Mouse (Mus musculus) midbrain, embryonic 15.5 days (tissue): ENCODE results near the gene Inpp5a. TPM values are rescaled to one million over a fixed set of nuclear protein-coding genes. Genes with fewer than 3 reads are reported as not detected.

Source experiments
- ATAC-seq: fragments of 200-750 bp; cut with Nextera tagmentation; replicated peaks from 2 replicates; pipeline ENCODE4 v1.8.0; 2017; ENCODE audit warnings: moderate TSS enrichment
- H3K27ac ChIP-seq: fragments of 300-500 bp; sonication (generic); 2 replicates; pipeline ENCODE4 v1.5.1; 2015; ENCODE audit warnings: mild to moderate bottlenecking, inconsistent platforms
- H3K27me3 ChIP-seq: fragments of 300-500 bp; sonication (generic); replicated peaks from 2 replicates; pipeline ENCODE4 v1.6.1; 2015; ENCODE audit warnings: inconsistent platforms
- H3K36me3 ChIP-seq: fragments of 300-500 bp; sonication (generic); replicated peaks from 2 replicates; pipeline ENCODE4 v1.6.1; 2015; ENCODE audit warnings: inconsistent platforms
- H3K4me1 ChIP-seq: fragments of 300-500 bp; sonication (generic); 2 replicates; pipeline ENCODE4 v1.6.1; 2015; ENCODE audit warnings: inconsistent platforms
- H3K4me2 ChIP-seq: fragments of 300-500 bp; sonication (generic); 2 replicates; pipeline ENCODE4 v1.6.1; 2015; ENCODE audit warnings: inconsistent platforms, mild to moderate bottlenecking, moderate library complexity
- H3K4me3 ChIP-seq: fragments of 300-500 bp; sonication (generic); 2 replicates; pipeline ENCODE4 v1.5.1; 2015; ENCODE audit warnings: mild to moderate bottlenecking, inconsistent platforms
- H3K9ac ChIP-seq: fragments of 300-500 bp; sonication (generic); 2 replicates; pipeline ENCODE4 v1.6.1; 2015; ENCODE audit warnings: mild to moderate bottlenecking, inconsistent platforms
- H3K9me3 ChIP-seq: fragments of 300-500 bp; sonication (generic); 2 replicates; pipeline ENCODE4 v1.6.1; 2016; ENCODE audit warnings: inconsistent platforms
- WGBS: fragments of 180-500 bp; shearing (Covaris S2); methylation state at CpG from one replicate; pipeline ENCODE4 v1.1.7; 2015; ENCODE audit warnings: mixed read lengths; 5-methylcytosine and 5-hydroxymethylcytosine counted together
- polyA plus RNA-seq: library from polyadenylated mRNA; unstranded; fragments of >200 nt; fragmentation: Nextera tagmentation; extraction: Ambion mirVana; gene quantifications from 2 replicates; pipeline ENCODE4 v1.2.1, GENCODE M21; 2015

Inpp5a gene
- polyA plus RNA-seq, 1 experiment from 2014 or later, result 19.2 TPM

DNA sequence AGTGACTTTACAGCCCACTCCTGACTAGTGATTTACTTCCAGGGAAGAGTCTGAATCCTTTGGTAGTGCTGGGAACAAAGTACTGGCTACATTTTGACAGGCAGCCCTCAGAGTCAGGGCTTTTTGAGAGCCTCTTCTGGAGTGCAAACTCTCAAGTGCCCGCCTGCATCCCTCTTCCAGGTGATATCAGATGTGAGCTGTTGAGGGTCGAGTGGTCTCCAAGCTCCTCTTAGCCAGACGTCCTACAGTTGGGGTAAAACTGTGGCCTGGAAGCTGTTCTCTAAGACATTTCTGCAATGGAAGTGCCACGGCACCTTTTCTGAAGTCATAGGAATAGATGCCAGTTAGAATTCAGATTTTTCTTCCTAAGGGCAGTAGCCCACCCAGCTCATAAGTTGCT lies 8.7 kb upstream of the Inpp5a start:
- Histone ChIP-seq H3K4me3 (no peak overlapping the region), H3K9me3 (no peaks in the 10 kb centered on the region), H3K27me3 (no peaks in the 10 kb centered on the region), H3K9ac (no peak overlapping the region), H3K27ac (no peak overlapping the region), H3K4me2 (no peak overlapping the region), H3K4me1 (no peaks in the 10 kb centered on the region), H3K36me3 (no peaks in the 10 kb centered on the region)
- 83% methylated on average over 4 of the region's 4 CpGs for WGBS
- ATAC-seq, result no peak

DNA sequence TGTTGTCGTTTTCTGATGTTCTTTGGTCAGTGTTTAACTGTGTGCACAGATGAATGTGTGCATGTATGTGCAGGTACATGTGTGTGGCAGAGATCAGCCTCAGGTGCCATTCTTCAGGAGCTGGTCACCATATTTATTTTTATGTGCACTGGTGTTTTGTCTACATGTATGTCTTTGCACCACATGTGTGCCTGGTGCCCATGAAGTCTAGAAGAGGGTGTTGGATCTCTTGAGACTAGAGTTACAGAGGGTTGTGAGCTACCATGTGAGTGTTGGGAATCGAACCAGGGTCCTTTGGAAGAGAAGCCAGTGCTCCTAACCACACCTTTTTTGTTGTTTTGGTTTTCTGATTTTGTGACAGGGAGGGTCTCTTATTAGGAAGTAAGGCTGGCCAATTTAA lies 7.0 kb upstream of the Inpp5a start:
- H3K4me1 ChIP-seq, result no peaks in the 10 kb centered on the region
- no peak overlapping the region for H3K4me3 ChIP-seq
- no peak for ATAC-seq
- no peaks in the 10 kb centered on the region for H3K36me3 ChIP-seq
- no peak overlapping the region for H3K9ac ChIP-seq
- H3K27me3 ChIP-seq, result no peaks in the 10 kb centered on the region
- H3K9me3 ChIP-seq, result no peaks in the 10 kb centered on the region
- WGBS, result 80% methylated on average over 2 of the region's 2 CpGs
- H3K27ac ChIP-seq, result no peak overlapping the region
- H3K4me2 ChIP-seq, result no peak overlapping the region

DNA sequence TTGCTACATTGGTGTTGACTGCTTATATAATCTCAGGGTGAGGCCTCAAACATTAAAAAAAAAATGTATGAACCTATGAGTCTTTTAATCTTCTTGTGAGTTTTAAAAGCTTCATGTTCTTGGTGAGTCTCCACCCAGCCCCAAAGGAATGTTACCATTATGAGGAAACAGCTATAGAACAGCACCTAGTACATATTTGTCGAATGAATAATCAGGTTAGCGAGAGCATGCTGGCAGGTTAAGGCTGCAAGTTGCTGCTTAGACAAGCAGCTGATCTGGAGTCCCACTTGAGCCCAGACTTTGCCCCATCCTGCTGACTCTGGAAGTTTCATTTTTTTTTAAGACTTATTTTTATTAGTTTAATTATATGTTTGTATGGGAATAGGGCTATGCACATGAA lies 6.1 kb upstream of the Inpp5a start:
- Histone ChIP-seq H3K9ac (no peak overlapping the region), H3K27me3 (no peaks in the 10 kb centered on the region), H3K4me3 (no peak overlapping the region), H3K4me2 (no peak overlapping the region), H3K36me3 (no peaks in the 10 kb centered on the region), H3K27ac (no peak overlapping the region), H3K4me1 (peaks cover 3% of the 10 kb centered on the region), H3K9me3 (no peaks in the 10 kb centered on the region)
- no peak for ATAC-seq
- 95% methylated on average over 2 of the region's 2 CpGs for whole genome bisulfite sequencing

DNA sequence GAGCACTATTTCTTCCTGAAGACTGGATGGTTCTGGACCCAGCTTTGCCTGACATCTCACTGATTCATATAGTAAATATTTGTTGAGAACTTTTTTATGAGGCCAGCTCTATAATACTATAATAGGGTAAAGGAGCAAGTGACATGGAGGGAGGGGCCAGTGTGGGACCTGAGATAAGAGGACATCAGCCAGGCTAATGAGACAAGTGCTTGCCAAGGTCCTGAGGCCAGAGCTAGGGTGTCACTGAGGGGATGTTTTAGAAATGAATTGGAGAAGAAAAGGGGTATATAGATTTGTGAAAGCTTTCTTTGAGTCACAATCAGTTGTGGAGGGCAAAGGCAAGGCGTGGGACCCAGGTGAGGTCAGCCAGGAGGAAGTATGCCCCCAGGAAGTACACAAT lies 4.4 kb upstream of the Inpp5a start:
- Histone ChIP-seq H3K4me2 (no peak overlapping the region), H3K4me1 (peaks cover 10% of the 10 kb centered on the region), H3K9me3 (no peaks in the 10 kb centered on the region), H3K36me3 (no peaks in the 10 kb centered on the region), H3K27me3 (no peaks in the 10 kb centered on the region), H3K9ac (no peak overlapping the region), H3K4me3 (no peak overlapping the region), H3K27ac (no peak overlapping the region)
- ATAC-seq, result no peak
- 100% methylated on average over 1 of the region's 1 CpGs for WGBS

DNA sequence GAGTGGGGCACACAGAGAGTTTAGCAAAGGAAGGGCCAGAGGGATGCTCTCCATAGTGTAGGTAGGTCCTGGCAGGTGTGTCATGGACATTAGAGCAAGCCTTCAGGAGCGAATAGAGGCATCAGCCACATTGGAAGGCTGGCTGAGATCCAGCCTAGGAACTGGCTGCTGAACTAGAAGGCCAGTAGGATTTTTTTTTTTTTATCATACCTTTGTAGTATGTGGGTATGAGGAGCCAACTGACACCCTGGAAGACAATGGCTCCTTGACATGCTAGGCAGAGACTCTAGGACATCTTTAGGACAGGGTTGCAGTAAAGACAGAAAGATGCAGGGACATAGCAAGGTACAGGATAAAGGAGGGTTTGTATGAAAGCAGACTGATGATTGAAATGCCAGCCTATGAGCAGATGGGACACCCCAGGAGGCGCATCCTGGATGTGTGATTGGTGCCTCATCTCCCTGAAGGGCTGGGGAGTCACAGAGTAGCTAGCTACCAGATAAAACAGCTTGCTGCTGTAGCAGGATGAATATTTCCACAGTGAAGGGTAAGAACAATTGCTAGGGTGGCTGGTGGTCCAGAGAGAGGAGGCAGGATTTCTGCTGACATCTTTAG lies 3.9 kb upstream of the Inpp5a start:
- WGBS, result 68% methylated on average over 2 of the region's 2 CpGs
- peaks cover 14% of the 10 kb centered on the region for H3K4me1 ChIP-seq
- ATAC-seq, result no peak

DNA sequence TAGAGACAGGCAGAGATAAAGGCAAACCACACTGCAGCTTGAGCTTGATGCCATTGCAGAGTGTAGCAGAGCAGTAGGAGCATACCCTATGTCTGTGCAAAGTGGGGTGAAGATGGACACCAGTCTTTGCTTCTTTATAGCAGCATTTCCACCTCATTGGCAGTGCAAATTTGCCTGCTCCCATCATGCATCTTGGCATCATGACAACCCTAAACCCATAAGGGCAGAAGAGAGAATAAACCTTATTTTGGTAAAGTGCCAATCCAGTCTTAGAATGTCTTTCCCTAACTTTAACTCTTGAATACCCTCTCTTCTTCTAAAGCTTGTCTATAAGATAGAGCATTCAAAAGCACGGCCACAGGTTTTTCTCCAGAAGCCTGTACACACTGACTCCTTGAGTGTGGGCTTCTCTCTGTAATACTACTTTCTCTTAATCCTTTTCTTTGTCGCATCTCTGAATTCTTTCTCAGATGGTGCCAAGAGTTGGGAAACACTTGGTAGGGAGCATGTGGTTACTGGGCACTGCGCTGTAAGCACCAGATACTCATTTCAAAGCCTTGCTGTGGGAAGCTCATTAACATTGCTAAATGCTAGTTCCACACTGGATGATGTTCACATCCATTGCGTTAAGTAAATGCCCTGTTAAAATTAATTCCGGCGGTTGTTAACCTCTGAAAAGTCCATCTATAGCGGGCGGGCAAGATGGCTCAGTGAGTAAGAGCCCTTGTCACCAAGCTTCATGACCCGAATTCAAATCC lies 1.8 kb upstream of the Inpp5a start:
- 79% methylated on average over 9 of the region's 9 CpGs for WGBS

More for the DNA sequence above, 3.9 kb upstream of the Inpp5a start:
- Histone ChIP-seq H3K4me3 (no peak overlapping the region), H3K36me3 (no peaks in the 10 kb centered on the region), H3K27me3 (no peaks in the 10 kb centered on the region), H3K27ac (no peak overlapping the region), H3K9ac (no peak overlapping the region), H3K9me3 (no peaks in the 10 kb centered on the region), H3K4me2 (no peak overlapping the region)

DNA sequence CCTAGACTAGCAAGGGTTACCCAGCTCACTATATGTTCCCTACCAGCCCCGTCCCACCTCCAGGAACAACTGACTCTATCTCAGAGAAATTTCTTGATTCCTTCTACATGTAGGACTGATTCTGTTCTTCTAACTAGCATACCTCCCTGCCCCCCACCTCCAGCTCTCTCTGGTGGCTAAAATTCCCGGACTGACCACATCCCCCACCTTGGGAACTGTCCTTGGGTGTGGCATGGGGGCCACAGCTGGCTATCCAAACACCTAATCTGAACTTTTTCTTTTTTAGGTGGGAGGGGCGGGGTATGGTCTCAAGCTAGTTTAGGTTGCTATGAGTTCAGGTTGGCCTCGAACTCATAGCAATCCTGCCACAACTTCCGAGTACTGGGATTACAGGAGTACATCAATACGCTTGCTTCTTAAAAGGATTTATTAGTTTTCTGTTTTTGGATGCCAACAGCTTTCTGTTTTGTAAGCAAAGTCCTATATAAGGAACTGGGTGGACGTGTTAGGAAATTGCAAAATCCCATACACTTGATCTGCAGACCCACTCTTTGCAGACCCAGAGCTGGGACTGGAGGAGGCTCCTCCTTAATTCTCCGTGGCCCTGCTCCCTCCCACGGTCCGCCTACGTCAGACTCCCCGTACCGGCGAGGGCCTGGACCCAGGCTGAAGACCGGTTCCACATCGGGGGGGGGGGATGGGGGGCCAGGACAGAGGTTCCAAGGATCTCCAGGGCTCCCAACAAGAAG lies 814 bp upstream of the Inpp5a start:
- H3K4me2 ChIP-seq, result peak overlapping the region; percentile 43
- WGBS, result 19% methylated on average over 16 of the region's 16 CpGs
- H3K4me1 ChIP-seq, result peaks cover 29% of the 10 kb centered on the region
- no peaks in the 10 kb centered on the region for H3K36me3 ChIP-seq
- H3K4me3 ChIP-seq, result peak overlapping the region; percentile 74
- ATAC-seq, result peak; percentile 86
- no peaks in the 10 kb centered on the region for H3K9me3 ChIP-seq
- H3K27me3 ChIP-seq, result no peaks in the 10 kb centered on the region
- H3K27ac ChIP-seq, result peak overlapping the region; percentile 82
- H3K9ac ChIP-seq, result peak overlapping the region; percentile 59

More for the DNA sequence above, 1.8 kb upstream of the Inpp5a start:
- Histone ChIP-seq H3K9ac (no peak overlapping the region), H3K4me3 (no peak overlapping the region), H3K4me2 (no peak overlapping the region), H3K4me1 (peaks cover 29% of the 10 kb centered on the region), H3K36me3 (no peaks in the 10 kb centered on the region), H3K27ac (no peak overlapping the region), H3K27me3 (no peaks in the 10 kb centered on the region), H3K9me3 (no peaks in the 10 kb centered on the region)
- no peak for ATAC-seq

DNA sequence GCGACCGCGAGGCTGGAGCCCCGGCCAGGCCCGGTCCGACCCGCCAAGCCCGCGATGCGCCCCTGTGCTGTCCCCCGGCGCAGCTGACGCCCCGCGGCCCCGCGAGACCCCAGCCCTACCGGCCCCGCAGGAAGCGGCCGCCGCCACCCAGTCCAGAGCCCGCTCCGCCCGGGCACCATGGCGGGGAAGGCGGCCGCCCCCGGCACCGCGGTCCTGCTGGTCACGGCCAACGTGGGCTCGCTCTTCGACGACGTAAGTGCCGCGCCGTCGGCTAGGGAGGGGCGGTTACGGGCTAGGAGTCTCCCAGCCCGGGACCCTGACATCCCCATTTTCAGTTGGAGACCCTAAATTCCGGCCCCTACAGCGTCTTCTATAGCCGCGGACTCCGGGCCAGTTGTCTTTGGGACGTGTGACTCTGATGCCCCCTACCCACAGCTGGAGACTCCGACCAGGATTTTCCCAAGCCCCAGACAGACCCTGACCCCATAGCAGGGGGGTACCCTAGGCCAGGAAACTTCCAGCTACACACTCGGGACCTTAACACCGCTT lies 378 bp downstream of the Inpp5a start:
- no peaks in the 10 kb centered on the region for H3K9me3 ChIP-seq
- H3K9ac ChIP-seq, result peak overlapping the region; percentile 78
- H3K4me3 ChIP-seq, result peak overlapping the region; percentile 74
- ATAC-seq, result peak; percentile 72
- peaks cover 29% of the 10 kb centered on the region for H3K4me1 ChIP-seq
- no peaks in the 10 kb centered on the region for H3K36me3 ChIP-seq
- peak overlapping the region; percentile 69 for H3K4me2 ChIP-seq
- WGBS, result under 1% methylated on average over 52 of the region's 53 CpGs
- H3K27ac ChIP-seq, result peak overlapping the region; percentile 58
- no peaks in the 10 kb centered on the region for H3K27me3 ChIP-seq

DNA sequence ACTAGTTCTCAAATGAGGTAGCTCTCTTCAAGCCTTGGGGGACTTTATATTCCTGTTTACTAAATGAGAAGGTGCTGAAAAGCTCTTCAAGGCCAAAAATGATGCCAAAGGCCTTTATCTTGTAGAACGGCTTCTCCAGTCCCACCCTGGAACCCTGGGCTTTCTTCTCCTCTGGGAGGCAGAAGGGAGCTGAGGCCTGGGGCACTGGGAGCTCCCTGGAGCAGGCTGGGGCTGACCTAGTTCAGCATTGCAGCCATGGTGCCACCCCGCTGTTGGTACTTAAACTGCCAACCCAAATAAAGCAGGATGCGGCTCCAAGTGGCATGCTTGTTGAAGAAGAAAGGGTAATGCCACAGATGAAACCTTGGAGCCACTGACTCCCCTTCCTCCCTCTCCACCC lies 1.5 kb downstream of the Inpp5a start:
- Histone ChIP-seq H3K4me3 (no peak overlapping the region), H3K9ac (no peak overlapping the region), H3K36me3 (no peaks in the 10 kb centered on the region), H3K27ac (no peak overlapping the region), H3K27me3 (no peaks in the 10 kb centered on the region), H3K9me3 (no peaks in the 10 kb centered on the region), H3K4me2 (peak overlapping the region; percentile 69; the same call in 1 of the 2 replicates), H3K4me1 (peaks cover 29% of the 10 kb centered on the region)
- WGBS, result 86% methylated on average over 3 of the region's 3 CpGs
- no peak for ATAC-seq

DNA sequence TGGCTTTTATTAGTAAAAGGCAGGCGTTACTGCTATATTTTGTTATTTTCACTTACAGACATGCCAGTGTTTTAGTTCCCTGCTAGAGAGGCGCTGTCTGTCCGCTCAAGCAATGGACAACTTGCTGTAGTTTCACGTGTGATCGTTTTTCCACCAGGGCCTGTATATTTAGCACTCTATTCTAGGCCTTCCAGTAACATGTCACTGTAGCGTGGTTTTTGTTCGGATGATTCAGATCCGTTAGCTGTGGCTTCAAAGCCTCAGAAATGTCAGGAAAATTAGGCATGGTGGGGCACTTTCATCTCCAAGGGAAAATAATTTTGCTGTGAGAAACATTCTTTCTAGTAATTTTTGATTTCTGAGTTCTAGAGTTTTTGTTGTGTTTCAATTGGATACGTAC lies 2.0 kb downstream of the Inpp5a start:
- WGBS, result 84% methylated on average over 9 of the region's 9 CpGs
- no peak overlapping the region for H3K9ac ChIP-seq
- H3K36me3 ChIP-seq, result no peaks in the 10 kb centered on the region
- no peak overlapping the region for H3K4me3 ChIP-seq
- no peak overlapping the region for H3K4me2 ChIP-seq
- ATAC-seq, result no peak
- no peak overlapping the region for H3K27ac ChIP-seq
- H3K4me1 ChIP-seq, result peaks cover 29% of the 10 kb centered on the region
- H3K27me3 ChIP-seq, result no peaks in the 10 kb centered on the region
- H3K9me3 ChIP-seq, result no peaks in the 10 kb centered on the region

DNA sequence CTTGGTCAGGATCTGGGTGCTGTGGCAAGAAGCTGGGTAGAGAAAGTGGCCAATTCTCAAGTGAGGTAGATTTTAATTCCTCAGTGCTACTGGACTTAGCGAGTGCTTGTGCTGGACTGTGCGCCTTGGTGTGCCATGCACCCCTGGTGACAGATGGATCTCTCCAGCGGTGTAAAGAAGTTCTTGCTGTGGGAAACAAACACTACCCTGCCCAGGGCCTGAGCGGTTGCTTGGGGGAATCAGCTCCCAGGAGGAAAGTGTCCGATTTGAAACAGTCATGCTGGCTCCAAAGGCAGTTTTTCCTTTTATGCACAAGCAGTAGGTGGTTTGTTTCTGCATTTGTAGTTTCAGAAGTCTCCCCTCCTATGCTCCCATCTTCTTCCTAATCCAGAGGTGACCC lies 2.8 kb downstream of the Inpp5a start:
- peaks cover 29% of the 10 kb centered on the region for H3K4me1 ChIP-seq
- H3K4me3 ChIP-seq, result no peak overlapping the region
- no peak overlapping the region for H3K9ac ChIP-seq
- H3K27ac ChIP-seq, result no peak overlapping the region
- WGBS, result 64% methylated on average over 5 of the region's 5 CpGs
- no peaks in the 10 kb centered on the region for H3K36me3 ChIP-seq
- no peaks in the 10 kb centered on the region for H3K27me3 ChIP-seq
- no peak for ATAC-seq
- H3K9me3 ChIP-seq, result no peaks in the 10 kb centered on the region
- no peak overlapping the region for H3K4me2 ChIP-seq

DNA sequence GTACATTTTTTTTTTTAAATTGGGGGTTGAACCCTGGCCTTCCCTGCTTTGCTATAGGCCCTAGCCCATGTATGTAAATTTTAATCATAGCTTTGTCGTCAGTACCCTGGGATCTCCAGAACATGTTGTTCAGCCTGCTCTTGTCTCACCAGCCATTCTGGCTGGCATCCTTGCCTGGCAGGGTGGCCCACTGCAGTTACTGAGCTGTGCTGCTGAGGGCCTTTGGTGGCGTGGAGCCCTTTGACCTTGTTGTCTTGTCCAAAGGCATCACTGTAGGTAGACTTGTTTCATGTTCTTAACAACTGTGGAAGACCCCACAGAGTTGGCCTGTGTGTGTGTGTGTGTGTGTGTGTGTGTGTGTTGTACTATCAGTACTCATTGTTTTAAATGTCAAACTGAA lies 3.2 kb downstream of the Inpp5a start:
- no peak overlapping the region for H3K4me2 ChIP-seq
- 71% methylated on average over 2 of the region's 2 CpGs for WGBS
- H3K36me3 ChIP-seq, result no peaks in the 10 kb centered on the region
- no peak overlapping the region for H3K27ac ChIP-seq
- no peaks in the 10 kb centered on the region for H3K9me3 ChIP-seq
- ATAC-seq, result no peak
- no peak overlapping the region for H3K9ac ChIP-seq
- H3K4me3 ChIP-seq, result no peak overlapping the region
- H3K4me1 ChIP-seq, result peaks cover 29% of the 10 kb centered on the region
- H3K27me3 ChIP-seq, result no peaks in the 10 kb centered on the region
